Mouse (Mus musculus): ENCODE measurements at regions not wholly inside any gene's neighbourhood (a gene's known extent, or its start where the extent isn't known, plus 50 kb on each side); places are given as distances from the start of the nearest gene placed in this dataset.

DNA sequence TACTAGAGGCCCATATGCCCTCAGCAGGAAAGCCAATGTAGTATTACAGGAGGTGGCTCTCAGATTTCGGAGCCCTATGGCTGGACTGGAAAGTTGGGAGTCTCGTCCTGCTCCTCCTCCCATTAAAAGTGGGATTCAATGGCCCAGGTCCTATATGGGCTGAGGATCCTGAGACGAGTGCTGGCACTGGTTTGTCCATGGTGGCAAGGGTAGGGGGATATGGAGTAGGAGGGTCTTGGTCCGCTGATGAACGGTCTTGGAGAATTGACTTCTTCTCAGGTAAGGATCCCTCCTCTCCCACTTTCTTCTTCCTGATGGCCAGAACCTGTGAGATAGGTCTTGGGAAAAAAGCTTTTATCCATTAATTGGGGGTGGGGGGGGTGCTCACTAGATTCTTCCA, 522.2 kb upstream of the Slc5a7 start:
- no peaks in the 10 kb centered on the region for H3K36me3 ChIP-seq
- no peak overlapping the region for H3K9ac ChIP-seq
- no peak overlapping the region for H3K27ac ChIP-seq (replicated peaks)
- WGBS = 86% methylated on average over 5 of the region's 5 CpGs
- H3K4me3 ChIP-seq (replicated peaks) = no peak overlapping the region
- H3K4me2 ChIP-seq (replicated peaks) = no peak overlapping the region
- 0 out of 2 replicates have a peak, but pooled peaks have one; percentile 54 for ATAC-seq (ENCODE audit: insufficient number of reproducible peaks, low FRiP score, low TSS enrichment, low read depth)
- no peaks in the 10 kb centered on the region for H3K4me1 ChIP-seq
- no peaks in the 10 kb centered on the region for H3K9me3 ChIP-seq (replicated peaks)
- no peaks in the 10 kb centered on the region for H3K27me3 ChIP-seq

GRCm38 (mm10) chr17:54853631-54854030, 554.8 kb upstream of the Slc5a7 start:
- Histone ChIP-seq H3K9me3 (replicated peaks) (no peaks in the 10 kb centered on the region), H3K36me3 (no peaks in the 10 kb centered on the region), H3K27me3 (no peaks in the 10 kb centered on the region), H3K27ac (replicated peaks) (no peak overlapping the region), H3K4me3 (replicated peaks) (no peak overlapping the region), H3K4me2 (replicated peaks) (no peak overlapping the region), H3K9ac (no peak overlapping the region), H3K4me1 (no peaks in the 10 kb centered on the region)
- no peak for ATAC-seq (ENCODE audit: insufficient number of reproducible peaks, low FRiP score, low TSS enrichment, low read depth)
- WGBS = 70% methylated on average over 1 of the region's 1 CpGs

- Histone ChIP-seq H3K36me3 (no peaks in the 10 kb centered on the region), H3K27ac (replicated peaks) (peak overlapping the region; percentile 29), H3K9me3 (replicated peaks) (no peaks in the 10 kb centered on the region), H3K27me3 (no peaks in the 10 kb centered on the region), H3K4me2 (replicated peaks) (peak overlapping the region; percentile 17; the same call in 1 of the 2 replicates), H3K4me1 (no peaks in the 10 kb centered on the region; the same call in 1 of the 2 replicates), H3K9ac (no peak overlapping the region), H3K4me3 (replicated peaks) (peak overlapping the region; percentile 7; the same call in 1 of the 2 replicates)
- 23% methylated on average over 4 of the region's 4 CpGs for WGBS
- ATAC-seq (ENCODE audit: insufficient number of reproducible peaks, low FRiP score, low TSS enrichment, low read depth) = peak; percentile 81
Measured at GRCm38 (mm10) chr17:54896198-54896597, 549.0 kb upstream of the St6gal2 start.

DNA sequence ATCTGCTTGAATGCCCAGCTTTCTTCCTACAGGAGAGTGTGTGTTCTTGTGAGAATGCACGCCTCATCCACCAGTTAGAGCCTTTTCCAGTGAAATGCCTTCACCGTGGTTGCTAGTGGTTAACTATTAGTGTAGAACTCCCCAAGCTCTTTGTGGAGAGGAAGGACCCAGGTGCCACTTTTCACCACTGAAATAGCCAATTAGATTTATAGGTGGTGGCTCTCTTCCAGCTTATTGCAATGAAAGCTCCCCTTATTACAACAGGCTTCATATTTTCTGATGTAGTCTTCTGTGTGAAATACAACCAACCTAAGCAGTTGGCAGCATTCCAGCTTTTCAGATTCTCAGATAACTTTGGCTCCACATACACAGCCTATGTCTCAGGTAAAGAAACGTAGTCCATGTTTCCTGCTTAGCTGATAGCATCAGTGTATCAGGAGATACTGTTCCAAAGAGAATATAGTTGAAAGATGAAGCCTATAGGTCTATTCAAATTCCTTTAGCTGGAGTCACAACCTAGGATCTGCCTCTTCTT, 515.9 kb upstream of the St6gal2 start:
- no peak overlapping the region for H3K4me3 ChIP-seq (replicated peaks)
- no peaks in the 10 kb centered on the region for H3K27me3 ChIP-seq
- H3K9me3 ChIP-seq (replicated peaks) = no peaks in the 10 kb centered on the region
- H3K4me1 ChIP-seq = no peaks in the 10 kb centered on the region
- ATAC-seq (ENCODE audit: insufficient number of reproducible peaks, low FRiP score, low TSS enrichment, low read depth) = no peak
- no peak overlapping the region for H3K4me2 ChIP-seq (replicated peaks)
- H3K36me3 ChIP-seq = no peaks in the 10 kb centered on the region
- 56% methylated on average over 3 of the region's 3 CpGs for WGBS
- H3K9ac ChIP-seq = no peak overlapping the region
- no peak overlapping the region for H3K27ac ChIP-seq (replicated peaks)

- no peak overlapping the region for H3K27ac ChIP-seq (replicated peaks)
- ATAC-seq (ENCODE audit: insufficient number of reproducible peaks, low FRiP score, low TSS enrichment, low read depth) = no peak
- no peak overlapping the region for H3K4me3 ChIP-seq (replicated peaks)
Measured at GRCm38 (mm10) chr17:54943380-54944047, 501.7 kb upstream of the St6gal2 start.

GRCm38 (mm10) chr17:54944288-54944931, 500.8 kb upstream of the St6gal2 start:
- no peak overlapping the region for H3K4me2 ChIP-seq (replicated peaks)
- no peaks in the 10 kb centered on the region for H3K4me1 ChIP-seq
- H3K9ac ChIP-seq = no peak overlapping the region
- WGBS = 83% methylated on average over 6 of the region's 6 CpGs
- H3K27me3 ChIP-seq = no peaks in the 10 kb centered on the region
- ATAC-seq (ENCODE audit: insufficient number of reproducible peaks, low FRiP score, low TSS enrichment, low read depth) = no peak
- H3K4me3 ChIP-seq (replicated peaks) = no peak overlapping the region
- H3K27ac ChIP-seq (replicated peaks) = no peak overlapping the region
- H3K36me3 ChIP-seq = no peaks in the 10 kb centered on the region
- H3K9me3 ChIP-seq (replicated peaks) = no peaks in the 10 kb centered on the region

More at GRCm38 (mm10) chr17:54943380-54944047, 501.7 kb upstream of the St6gal2 start:
- Histone ChIP-seq H3K36me3 (no peaks in the 10 kb centered on the region), H3K27me3 (no peaks in the 10 kb centered on the region), H3K9me3 (replicated peaks) (no peaks in the 10 kb centered on the region), H3K4me2 (replicated peaks) (no peak overlapping the region), H3K9ac (no peak overlapping the region), H3K4me1 (no peaks in the 10 kb centered on the region)
- WGBS = 30% methylated on average over 3 of the region's 3 CpGs

All from embryonic facial prominence, embryonic 15.5 days (tissue).